Mouse (Mus musculus) kidney, adult 2 months (tissue): ENCODE measurements at regions not wholly inside any gene's neighbourhood (a gene's known extent, or its start where the extent isn't known, plus 50 kb on each side); places are given as distances from the start of the nearest gene placed in this dataset.

Experiments used
- DNase-seq: peaks from one replicate; pipeline ENCODE4 v3.0.0; 2021
- H3K27ac ChIP-seq: fragments of 200-500 bp; 2 replicates; pipeline ENCODE4 v1.5.1; 2012; ENCODE audit warnings: low read depth, low read length, control low read depth, inconsistent platforms; ENCODE audit not compliant: insufficient read depth
- H3K27me3 ChIP-seq: fragments of 200-500 bp; replicated peaks from 2 replicates; pipeline ENCODE4 v1.6.1; 2012; ENCODE audit warnings: mild to moderate bottlenecking, moderate library complexity, low read length, inconsistent platforms; ENCODE audit not compliant: control insufficient read depth, insufficient read depth
- H3K36me3 ChIP-seq: fragments of 200-500 bp; 2 replicates; pipeline ENCODE4 v1.6.1; 2012; ENCODE audit warnings: mild to moderate bottlenecking, moderate library complexity, low read length, inconsistent platforms; ENCODE audit not compliant: control insufficient read depth, insufficient read depth
- H3K4me1 ChIP-seq: fragments of 200-500 bp; 2 replicates; pipeline ENCODE4 v1.6.1; 2011; ENCODE audit warnings: low read length; ENCODE audit not compliant: control insufficient read depth, insufficient read depth
- H3K4me3 ChIP-seq: fragments of 200-500 bp; 2 replicates; pipeline ENCODE4 v1.5.1; 2011; ENCODE audit warnings: mild to moderate bottlenecking, low read depth, low read length, control low read depth; ENCODE audit not compliant: insufficient read depth
- CTCF ChIP-seq: fragments of 200-500 bp; conservative IDR thresholded peaks from 2 replicates; pipeline ENCODE4 v1.5.1; 2011; ENCODE audit warnings: low read depth, mild to moderate bottlenecking, control low read depth, low read length, moderate library complexity, mixed read lengths; ENCODE audit not compliant: insufficient read depth, insufficient read length
- POLR2A ChIP-seq: fragments of 200-500 bp; IDR thresholded peaks from one replicate; pipeline ENCODE4 v1.6.1; 2011; ENCODE audit warnings: low read depth, low read length, control low read depth
- WGBS: fragments of 180-500 bp; shearing (Covaris S2); methylation state at CpG from one replicate; pipeline ENCODE4 v1.1.7; 2018; 5-methylcytosine and 5-hydroxymethylcytosine counted together

DNA sequence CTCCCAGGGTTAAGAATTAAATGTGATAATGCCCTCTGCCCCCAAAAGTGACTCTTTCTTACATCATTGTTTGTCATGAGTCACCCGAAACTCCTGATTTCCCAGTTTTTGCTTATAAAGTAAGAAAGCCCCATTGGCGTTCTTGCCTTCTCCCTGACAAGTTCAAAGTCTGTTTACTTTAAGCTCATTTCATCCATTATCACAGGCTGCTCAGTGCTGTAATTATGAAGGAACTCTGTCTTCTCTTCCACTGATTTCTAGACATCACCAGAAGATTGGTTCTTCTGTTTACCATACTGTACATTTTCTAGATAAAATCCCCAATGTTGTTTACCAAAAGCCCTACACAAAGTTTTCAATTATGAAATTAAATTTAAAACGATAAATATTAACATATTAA, 81.2 kb upstream of the 4933402D24Rik start:
- no peak for DNase-seq
- TF ChIP-seq CTCF (no peak), POLR2A (no peak)
- no peaks in the 10 kb centered on the region; the same call in 1 of the 2 replicates for H3K27me3 ChIP-seq
- no peak overlapping the region for H3K27ac ChIP-seq
- no peak overlapping the region for H3K4me3 ChIP-seq
- WGBS: 77% methylated on average over 3 of the region's 3 CpGs
- no peaks in the 10 kb centered on the region for H3K4me1 ChIP-seq
- no peaks in the 10 kb centered on the region for H3K36me3 ChIP-seq

GRCm38 (mm10) chr1:63828174-63828844, 59.2 kb upstream of the 4933402D24Rik start:
- Histone ChIP-seq H3K4me3 (no peak overlapping the region), H3K27me3 (no peaks in the 10 kb centered on the region), H3K36me3 (no peaks in the 10 kb centered on the region), H3K27ac (no peak overlapping the region), H3K4me1 (no peaks in the 10 kb centered on the region)
- DNase-seq: no peak
- 87% methylated on average over 5 of the region's 5 CpGs for WGBS
- no peak for TF ChIP-seq POLR2A
- TF ChIP-seq CTCF: no peak

GRCm38 (mm10) chr1:63820614-63821270, 51.7 kb upstream of the 4933402D24Rik start:
- no peaks in the 10 kb centered on the region for H3K36me3 ChIP-seq
- no peak for DNase-seq
- no peak overlapping the region for H3K27ac ChIP-seq
- WGBS: 76% methylated on average over 4 of the region's 4 CpGs
- H3K27me3 ChIP-seq: no peaks in the 10 kb centered on the region
- TF ChIP-seq CTCF (no peak), POLR2A (no peak)
- H3K4me1 ChIP-seq: no peaks in the 10 kb centered on the region
- H3K4me3 ChIP-seq: no peak overlapping the region

DNA sequence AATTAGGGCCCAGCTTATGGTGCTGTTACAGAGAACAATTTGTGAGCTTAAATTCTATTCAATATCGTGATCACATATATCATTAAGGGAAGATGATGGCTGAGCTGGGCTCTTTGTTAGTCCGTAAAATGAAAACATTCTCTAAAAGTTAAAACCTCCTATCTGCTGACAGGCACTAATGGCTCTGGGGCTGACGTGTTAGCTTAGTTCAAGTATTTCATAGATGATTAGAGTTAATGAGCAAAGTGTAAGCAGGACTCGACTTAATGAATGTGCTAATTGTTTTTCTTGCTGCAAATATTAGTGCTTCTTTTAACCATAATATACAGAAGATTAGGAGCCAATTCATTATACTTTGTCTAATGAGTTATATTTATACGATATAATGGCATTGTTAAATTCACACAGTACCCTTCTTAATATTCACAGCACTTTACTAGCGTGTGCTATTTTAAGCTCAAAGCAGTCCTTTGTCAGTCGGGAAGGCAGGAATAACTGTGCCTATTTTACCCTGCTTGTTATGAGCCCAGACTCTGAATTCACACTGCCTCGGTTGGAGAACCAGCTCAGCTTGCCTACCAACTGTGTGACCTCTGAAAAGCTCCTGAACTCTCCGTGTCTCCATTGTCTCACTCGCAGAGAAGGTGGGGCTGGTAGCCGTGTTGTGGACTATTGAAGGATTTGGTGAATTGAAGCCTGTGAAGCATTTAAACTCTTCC, 50.6 kb upstream of the 4933402D24Rik start:
- Histone ChIP-seq H3K4me1 (no peaks in the 10 kb centered on the region), H3K4me3 (no peak overlapping the region), H3K27ac (no peak overlapping the region), H3K27me3 (no peaks in the 10 kb centered on the region), H3K36me3 (no peaks in the 10 kb centered on the region)
- no peak for DNase-seq
- 74% methylated on average over 11 of the region's 11 CpGs for WGBS
- TF ChIP-seq POLR2A: no peak
- no peak for TF ChIP-seq CTCF
